Mouse (Mus musculus): Measurements from ENCODE around the gene Fam189b. TPM values are rescaled to one million over a fixed set of nuclear protein-coding genes. Genes with fewer than 3 reads are reported as not detected.

Gene Fam189b
- polyA plus RNA-seq, 1 experiment: 19.4 TPM

- 1% methylated on average over 20 of the region's 20 CpGs for WGBS
- no peaks in the 10 kb centered on the region for H3K36me3 ChIP-seq (ENCODE audit: control insufficient read depth, insufficient read depth, low read length)
- peak overlapping the region; percentile 31 for H3K27ac ChIP-seq (ENCODE audit: insufficient read depth, low read depth, low read length)
- peaks cover 21% of the 10 kb centered on the region for H3K27me3 ChIP-seq (ENCODE audit: control insufficient read depth, insufficient read depth, low read length)
- H3K4me3 ChIP-seq (ENCODE audit: low read depth, low read length): peak overlapping the region; percentile 63
- TF ChIP-seq POLR2A (IDR thresholded peaks at IDR 0.05; ENCODE audit: low read depth, low read length): no peak
- TF ChIP-seq CTCF (IDR thresholded peaks at IDR 0.05; ENCODE audit: extremely low read depth, insufficient read length, insufficient replicate concordance, low read depth, low read length): peak; percentile 97
- peaks cover 10% of the 10 kb centered on the region for H3K4me1 ChIP-seq (ENCODE audit: control insufficient read depth, insufficient read depth, insufficient read length, low read length)
These were observed 45.2 kb downstream of the Fam189b start for GRCm38 (mm10) chr3:89228180-89228549.

DNA sequence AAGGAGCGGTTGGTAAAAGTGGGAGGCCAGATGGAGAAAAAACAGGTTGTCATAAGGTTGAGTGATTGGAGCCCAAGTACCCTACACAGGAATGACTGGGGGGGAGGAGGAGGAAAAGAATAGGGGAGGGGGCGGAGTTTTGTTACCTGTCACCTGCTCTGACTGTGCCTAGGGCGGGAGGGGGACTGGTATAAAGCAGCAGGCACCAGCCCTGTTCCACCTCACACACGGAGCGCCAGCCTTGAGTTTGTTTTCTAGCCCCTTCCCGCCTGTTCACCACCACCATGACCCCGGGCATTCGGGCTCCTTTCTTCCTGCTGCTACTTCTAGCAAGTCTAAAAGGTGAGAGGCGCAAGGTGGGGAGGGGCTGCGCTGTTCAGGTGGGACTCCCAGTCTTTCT, 45.9 kb downstream of the Fam189b start, which contains the start of gene Muc1:
Gene Muc1 (plus strand): TSS at position 222 of the 400 bp plus-strand sequence.
- TF ChIP-seq CTCF (IDR thresholded peaks at IDR 0.05; ENCODE audit: extremely low read depth, insufficient read length, insufficient replicate concordance, low read depth, low read length) (no peak), POLR2A (IDR thresholded peaks at IDR 0.05; ENCODE audit: low read depth, low read length) (no peak)
- Histone ChIP-seq H3K4me3 (ENCODE audit: low read depth, low read length) (peak within 1 kb of the TSS; percentile 63), H3K27me3 (ENCODE audit: control insufficient read depth, insufficient read depth, low read length) (peaks cover 21% of the 10 kb centered on the region), H3K27ac (ENCODE audit: insufficient read depth, low read depth, low read length) (peak within 1 kb of the TSS; percentile 31), H3K36me3 (ENCODE audit: control insufficient read depth, insufficient read depth, low read length) (no peaks in the 10 kb centered on the region), H3K4me1 (ENCODE audit: control insufficient read depth, insufficient read depth, insufficient read length, low read length) (peaks cover 16% of the 10 kb centered on the region)
- WGBS: 40% methylated on average over 10 of the region's 10 CpGs

GRCm38 (mm10) chr3:89229276-89229675, 46.3 kb downstream of the Fam189b start:
- H3K27ac ChIP-seq (ENCODE audit: insufficient read depth, low read depth, low read length): no peak overlapping the region
- TF ChIP-seq CTCF (IDR thresholded peaks at IDR 0.05; ENCODE audit: extremely low read depth, insufficient read length, insufficient replicate concordance, low read depth, low read length) (no peak), POLR2A (IDR thresholded peaks at IDR 0.05; ENCODE audit: low read depth, low read length) (no peak)
- H3K4me1 ChIP-seq (ENCODE audit: control insufficient read depth, insufficient read depth, insufficient read length, low read length): peaks cover 20% of the 10 kb centered on the region
- H3K4me3 ChIP-seq (ENCODE audit: low read depth, low read length): no peak overlapping the region
- no peaks in the 10 kb centered on the region for H3K36me3 ChIP-seq (ENCODE audit: control insufficient read depth, insufficient read depth, low read length)
- WGBS: 74% methylated on average over 4 of the region's 4 CpGs
- peaks cover 21% of the 10 kb centered on the region for H3K27me3 ChIP-seq (ENCODE audit: control insufficient read depth, insufficient read depth, low read length)

- no peak overlapping the region for H3K27ac ChIP-seq (ENCODE audit: insufficient read depth, low read depth, low read length)
- H3K4me3 ChIP-seq (ENCODE audit: low read depth, low read length): no peak overlapping the region
- TF ChIP-seq CTCF (IDR thresholded peaks at IDR 0.05; ENCODE audit: extremely low read depth, insufficient read length, insufficient replicate concordance, low read depth, low read length) (no peak), POLR2A (IDR thresholded peaks at IDR 0.05; ENCODE audit: low read depth, low read length) (no peak)
- no peaks in the 10 kb centered on the region for H3K36me3 ChIP-seq (ENCODE audit: control insufficient read depth, insufficient read depth, low read length)
- WGBS: 91% methylated on average over 2 of the region's 2 CpGs
- peaks cover 17% of the 10 kb centered on the region for H3K27me3 ChIP-seq (ENCODE audit: control insufficient read depth, insufficient read depth, low read length)
- H3K4me1 ChIP-seq (ENCODE audit: control insufficient read depth, insufficient read depth, insufficient read length, low read length): peaks cover 24% of the 10 kb centered on the region
These were observed 47.6 kb downstream of the Fam189b start for GRCm38 (mm10) chr3:89230561-89230960.

DNA sequence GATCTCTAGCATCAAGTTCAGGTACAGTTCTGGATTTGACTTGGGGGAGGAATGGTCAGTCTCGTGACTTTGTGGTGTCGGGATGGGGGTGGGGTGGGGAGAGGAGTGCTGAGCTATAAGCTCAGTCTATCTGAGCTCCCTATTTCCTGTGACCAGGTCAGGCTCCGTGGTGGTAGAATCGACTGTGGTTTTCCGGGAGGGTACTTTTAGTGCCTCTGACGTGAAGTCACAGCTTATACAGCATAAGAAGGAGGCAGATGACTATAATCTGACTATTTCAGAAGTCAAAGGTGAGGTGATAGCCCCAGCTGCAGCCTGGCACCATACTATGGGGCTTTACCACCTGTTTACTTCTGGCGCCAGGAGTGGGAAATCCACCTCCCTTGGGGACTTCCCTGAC, 48.4 kb downstream of the Fam189b start:
- Histone ChIP-seq H3K4me1 (ENCODE audit: control insufficient read depth, insufficient read depth, insufficient read length, low read length) (peaks cover 24% of the 10 kb centered on the region), H3K27me3 (ENCODE audit: control insufficient read depth, insufficient read depth, low read length) (peaks cover 16% of the 10 kb centered on the region), H3K36me3 (ENCODE audit: control insufficient read depth, insufficient read depth, low read length) (no peaks in the 10 kb centered on the region), H3K27ac (ENCODE audit: insufficient read depth, low read depth, low read length) (no peak overlapping the region), H3K4me3 (ENCODE audit: low read depth, low read length) (no peak overlapping the region)
- TF ChIP-seq CTCF (IDR thresholded peaks at IDR 0.05; ENCODE audit: extremely low read depth, insufficient read length, insufficient replicate concordance, low read depth, low read length) (no peak), POLR2A (IDR thresholded peaks at IDR 0.05; ENCODE audit: low read depth, low read length) (no peak)
- 37% methylated on average over 7 of the region's 7 CpGs for WGBS

DNA sequence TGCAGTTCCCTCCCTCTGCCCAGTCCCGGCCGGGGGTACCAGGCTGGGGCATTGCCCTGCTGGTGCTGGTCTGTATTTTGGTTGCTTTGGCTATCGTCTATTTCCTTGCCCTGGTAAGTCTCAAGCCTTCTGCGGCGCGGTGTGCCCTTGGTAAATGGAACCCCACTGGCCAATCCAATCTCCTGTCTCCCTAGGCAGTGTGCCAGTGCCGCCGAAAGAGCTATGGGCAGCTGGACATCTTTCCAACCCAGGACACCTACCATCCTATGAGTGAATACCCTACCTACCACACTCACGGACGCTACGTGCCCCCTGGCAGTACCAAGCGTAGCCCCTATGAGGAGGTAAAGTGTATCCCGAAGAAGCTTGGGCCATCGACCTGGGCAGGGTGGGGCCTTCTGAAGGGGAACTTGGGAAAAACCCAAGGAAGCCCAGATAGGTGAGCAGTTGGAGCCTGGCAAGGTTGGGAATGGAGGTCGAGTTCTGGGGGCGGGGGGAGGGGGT, 48.9 kb downstream of the Fam189b start:
- Histone ChIP-seq H3K36me3 (ENCODE audit: control insufficient read depth, insufficient read depth, low read length) (no peaks in the 10 kb centered on the region), H3K27me3 (ENCODE audit: control insufficient read depth, insufficient read depth, low read length) (peaks cover 18% of the 10 kb centered on the region), H3K4me3 (ENCODE audit: low read depth, low read length) (no peak overlapping the region), H3K4me1 (ENCODE audit: control insufficient read depth, insufficient read depth, insufficient read length, low read length) (peaks cover 24% of the 10 kb centered on the region), H3K27ac (ENCODE audit: insufficient read depth, low read depth, low read length) (no peak overlapping the region)
- no peak for TF ChIP-seq CTCF (IDR thresholded peaks at IDR 0.05; ENCODE audit: extremely low read depth, insufficient read length, insufficient replicate concordance, low read depth, low read length)
- no peak for TF ChIP-seq POLR2A (IDR thresholded peaks at IDR 0.05; ENCODE audit: low read depth, low read length)
- 64% methylated on average over 16 of the region's 16 CpGs for WGBS

- H3K27ac ChIP-seq (ENCODE audit: insufficient read depth, low read depth, low read length): no peak overlapping the region
These were observed 49.7 kb downstream of the Fam189b start for GRCm38 (mm10) chr3:89232614-89233013.

More at GRCm38 (mm10) chr3:89232614-89233013, 49.7 kb downstream of the Fam189b start:
- Histone ChIP-seq H3K4me1 (ENCODE audit: control insufficient read depth, insufficient read depth, insufficient read length, low read length) (peaks cover 22% of the 10 kb centered on the region), H3K36me3 (ENCODE audit: control insufficient read depth, insufficient read depth, low read length) (no peaks in the 10 kb centered on the region), H3K4me3 (ENCODE audit: low read depth, low read length) (no peak overlapping the region), H3K27me3 (ENCODE audit: control insufficient read depth, insufficient read depth, low read length) (peaks cover 15% of the 10 kb centered on the region; the same call in 1 of the 2 replicates)
- TF ChIP-seq POLR2A (IDR thresholded peaks at IDR 0.05; ENCODE audit: low read depth, low read length) (no peak), CTCF (IDR thresholded peaks at IDR 0.05; ENCODE audit: extremely low read depth, insufficient read length, insufficient replicate concordance, low read depth, low read length) (no peak)
- WGBS: 22% methylated on average over 6 of the region's 6 CpGs

Measured in small intestine, adult 2 months (tissue).